Mouse (Mus musculus) liver, postnatal 0 days (tissue): Measurements from ENCODE around the gene Ppm1e. TPM values are rescaled to one million over a fixed set of nuclear protein-coding genes. Genes with fewer than 3 reads are reported as not detected.

Experiments used
- ATAC-seq: fragments of 200-750 bp; cut with Nextera tagmentation; 2 replicates; pipeline ENCODE4 v1.8.0; 2017; ENCODE audit warnings: mild to moderate bottlenecking, moderate library complexity
- DNase-seq: peaks from one replicate; pipeline ENCODE4 v3.0.0-alpha.2; 2016
- H3K27ac ChIP-seq: fragments of 300-500 bp; sonication (generic); 2 replicates; pipeline ENCODE4 v1.5.1; 2014; ENCODE audit warnings: antibody characterized with exemption, moderate library complexity, mild to moderate bottlenecking, low read depth
- H3K27me3 ChIP-seq: fragments of 300-500 bp; sonication (generic); 2 replicates; pipeline ENCODE4 v1.6.1; 2014; ENCODE audit warnings: low read length, control low read depth, mixed read lengths; ENCODE audit not compliant: insufficient read depth
- H3K36me3 ChIP-seq: fragments of 300-500 bp; sonication (generic); replicated peaks from 2 replicates; pipeline ENCODE4 v1.6.1; 2014; ENCODE audit warnings: mild to moderate bottlenecking, control low read depth, low read length, moderate library complexity, mixed read lengths; ENCODE audit not compliant: insufficient read depth
- H3K4me1 ChIP-seq: fragments of 300-500 bp; sonication (generic); 2 replicates; pipeline ENCODE4 v1.6.1; 2014; ENCODE audit warnings: antibody characterized with exemption, mild to moderate bottlenecking, control low read depth; ENCODE audit not compliant: insufficient read depth
- H3K4me2 ChIP-seq: fragments of 300-500 bp; sonication (generic); 2 replicates; pipeline ENCODE4 v1.6.1; 2014; ENCODE audit warnings: low read depth, mild to moderate bottlenecking, low read length, moderate library complexity, mixed read lengths
- H3K4me3 ChIP-seq: fragments of 300-500 bp; sonication (generic); 2 replicates; pipeline ENCODE4 v1.5.1; 2014; ENCODE audit warnings: low read depth, low read length
- H3K9ac ChIP-seq: fragments of 300-500 bp; sonication (generic); replicated peaks from 2 replicates; pipeline ENCODE4 v1.6.1; 2014; ENCODE audit warnings: mild to moderate bottlenecking, moderate library complexity
- H3K9me3 ChIP-seq: fragments of 300-500 bp; sonication (generic); 2 replicates; pipeline ENCODE4 v1.6.1; 2016; ENCODE audit warnings: mild to moderate bottlenecking, control low read depth, low read length, mixed read lengths
- CTCF ChIP-seq: sonication (generic); IDR thresholded peaks from 2 replicates; pipeline ENCODE4 v1.5.1; 2016; ENCODE audit warnings: antibody characterized with exemption, low read depth
- EP300 ChIP-seq: IDR thresholded peaks from 2 replicates; pipeline ENCODE4 v1.6.1; 2016; ENCODE audit warnings: antibody characterized with exemption, low read depth, mild to moderate bottlenecking
- WGBS: fragments of 180-500 bp; shearing (Covaris S2); extraction: QIAGEN DNeasy Blood & Tissue Kit; methylation state at CpG from one replicate; pipeline ENCODE4 v1.1.7; 2014; ENCODE audit not compliant: insufficient replicate concordance; 5-methylcytosine and 5-hydroxymethylcytosine counted together
- polyA plus RNA-seq: library from polyadenylated mRNA; unstranded; fragments of >200 nt; fragmentation: Nextera tagmentation; extraction: Ambion mirVana; gene quantifications from 2 replicates; pipeline ENCODE4 v1.2.1, GENCODE M21; 2015

Ppm1e gene
- polyA plus RNA-seq, 1 experiment from 2014 or later: 1.2 TPM

- Histone ChIP-seq H3K27me3 (no peaks in the 10 kb centered on the region), H3K27ac (no peak overlapping the region), H3K4me2 (no peak overlapping the region), H3K9ac (no peak overlapping the region), H3K4me3 (no peak overlapping the region), H3K36me3 (no peaks in the 10 kb centered on the region), H3K9me3 (no peaks in the 10 kb centered on the region), H3K4me1 (no peaks in the 10 kb centered on the region)
- 79% methylated on average over 2 of the region's 2 CpGs for WGBS
- no peak for ATAC-seq
- DNase-seq: no peak
- TF ChIP-seq CTCF: no peak
- TF ChIP-seq EP300: no peak
Observed at GRCm38 (mm10) chr11:87286194-87286593, 72.6 kb downstream of the Ppm1e start.

GRCm38 (mm10) chr11:87281907-87282475, 76.8 kb downstream of the Ppm1e start:
- H3K9me3 ChIP-seq: no peaks in the 10 kb centered on the region
- no peak overlapping the region for H3K4me2 ChIP-seq
- no peak overlapping the region for H3K4me3 ChIP-seq
- no peaks in the 10 kb centered on the region for H3K36me3 ChIP-seq
- no peak overlapping the region for H3K9ac ChIP-seq
- H3K27ac ChIP-seq: no peak overlapping the region
- DNase-seq (no peak), ATAC-seq (no peak)
- H3K27me3 ChIP-seq: no peaks in the 10 kb centered on the region
- no peak for TF ChIP-seq EP300
- TF ChIP-seq CTCF: no peak
- WGBS: 59% methylated on average over 7 of the region's 7 CpGs
- no peaks in the 10 kb centered on the region for H3K4me1 ChIP-seq

- no peak overlapping the region for H3K4me2 ChIP-seq
- no peak overlapping the region for H3K27ac ChIP-seq
- no peaks in the 10 kb centered on the region for H3K36me3 ChIP-seq
- H3K9ac ChIP-seq: no peak overlapping the region
- DNase-seq (no peak), ATAC-seq (no peak)
- H3K4me1 ChIP-seq: 0 out of 2 replicates have a peak, but pooled peaks cover 4% of the 10 kb centered on the region
- no peak for TF ChIP-seq EP300
- no peak for TF ChIP-seq CTCF
- 67% methylated on average over 5 of the region's 5 CpGs for WGBS
- no peak overlapping the region for H3K4me3 ChIP-seq
- H3K27me3 ChIP-seq: no peaks in the 10 kb centered on the region
- H3K9me3 ChIP-seq: no peaks in the 10 kb centered on the region
Observed at GRCm38 (mm10) chr11:87279461-87279860, 79.4 kb downstream of the Ppm1e start.

GRCm38 (mm10) chr11:87278807-87279206, 80.0 kb downstream of the Ppm1e start:
- H3K36me3 ChIP-seq: no peaks in the 10 kb centered on the region
- 74% methylated on average over 4 of the region's 4 CpGs for WGBS
- H3K9me3 ChIP-seq: no peaks in the 10 kb centered on the region
- no peak for DNase-seq
- TF ChIP-seq EP300 (no peak), CTCF (no peak)
- no peaks in the 10 kb centered on the region for H3K27me3 ChIP-seq
- no peak overlapping the region for H3K4me2 ChIP-seq
- 0 out of 2 replicates have a peak, but pooled peaks cover 4% of the 10 kb centered on the region for H3K4me1 ChIP-seq
- no peak for ATAC-seq
- H3K9ac ChIP-seq: no peak overlapping the region
- no peak overlapping the region for H3K27ac ChIP-seq
- no peak overlapping the region for H3K4me3 ChIP-seq

- WGBS: 11% methylated on average over 5 of the region's 5 CpGs
- H3K27ac ChIP-seq: no peak overlapping the region
- H3K27me3 ChIP-seq: no peaks in the 10 kb centered on the region
- no peak for ATAC-seq
- H3K9me3 ChIP-seq: 0 out of 2 replicates have a peak, but pooled peaks cover 2% of the 10 kb centered on the region
- H3K4me1 ChIP-seq: 0 out of 2 replicates have a peak, but pooled peaks cover 4% of the 10 kb centered on the region
- H3K9ac ChIP-seq: no peak overlapping the region
- no peaks in the 10 kb centered on the region for H3K36me3 ChIP-seq
- TF ChIP-seq CTCF (no peak), EP300 (no peak)
- peak overlapping the region; percentile 34 for H3K4me2 ChIP-seq
- DNase-seq: peak; percentile 32
- no peak overlapping the region for H3K4me3 ChIP-seq
Observed at GRCm38 (mm10) chr11:87276240-87276985, 82.4 kb downstream of the Ppm1e start.

- H3K4me1 ChIP-seq: 0 out of 2 replicates have a peak, but pooled peaks cover 4% of the 10 kb centered on the region
- no peak overlapping the region for H3K4me2 ChIP-seq
- 51% methylated on average over 7 of the region's 7 CpGs for WGBS
- no peaks in the 10 kb centered on the region for H3K27me3 ChIP-seq
- H3K4me3 ChIP-seq: no peak overlapping the region
- H3K36me3 ChIP-seq: no peaks in the 10 kb centered on the region
- no peak overlapping the region for H3K27ac ChIP-seq
- no peak overlapping the region for H3K9ac ChIP-seq
- TF ChIP-seq CTCF (no peak), EP300 (no peak)
- no peak for DNase-seq
- H3K9me3 ChIP-seq: 0 out of 2 replicates have a peak, but pooled peaks cover 3% of the 10 kb centered on the region
- ATAC-seq: no peak
Observed at GRCm38 (mm10) chr11:87275420-87276048, 83.3 kb downstream of the Ppm1e start.
